Mouse (Mus musculus): ENCODE measurements around the gene Cnr2.

GRCm38 (mm10) chr4:135904810-135905209, 9.6 kb downstream of the Cnr2 start:
- TF ChIP-seq POLR2A (IDR thresholded peaks at IDR 0.05; ENCODE audit: insufficient read depth, low read length) = no peak
- no peak for TF ChIP-seq EP300 (IDR thresholded peaks at IDR 0.05; ENCODE audit: insufficient read depth, low read depth, low read length)
